Mouse (Mus musculus): ENCODE measurements around the gene Psmd2. TPM values are rescaled to one million over a fixed set of nuclear protein-coding genes. Genes with fewer than 3 reads are reported as not detected.
A peak's percentile ranks its signal among the peaks of the same experiment; 100 is the strongest.
"Not testable (repeated sequence)": the region's sequence is repeated elsewhere in the genome, so short reads cannot be mapped to it uniquely, and the experiment has no call there.

Gene Psmd2
- polyA plus RNA-seq, 1 experiment = 45.0 TPM

DNA sequence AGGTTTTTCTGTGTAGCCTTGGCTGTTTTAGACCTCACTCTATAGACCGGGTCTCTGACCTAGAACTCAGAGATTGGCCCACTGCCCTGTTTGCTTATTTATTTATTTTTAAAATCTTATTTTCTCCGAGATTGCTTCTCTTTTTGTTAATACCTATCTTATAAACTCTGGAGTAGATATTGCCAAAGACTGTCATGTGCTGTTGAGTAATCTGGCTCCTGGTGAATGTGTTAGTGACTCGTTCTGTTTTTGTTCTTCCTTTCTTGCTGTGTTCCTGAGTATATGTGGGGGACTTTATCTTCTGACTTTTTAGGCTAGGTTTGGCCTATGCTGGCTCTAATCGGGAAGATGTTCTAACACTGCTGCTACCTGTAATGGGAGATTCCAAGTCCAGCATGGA, 6.2 kb downstream of the Psmd2 start:
- H3K27ac ChIP-seq (ENCODE audit: insufficient read depth, low read depth, low read length) = no peak overlapping the region
- H3K4me3 ChIP-seq (ENCODE audit: low read depth, low read length) = no peak overlapping the region
- no peak for TF ChIP-seq POLR2A (IDR thresholded peaks at IDR 0.05; ENCODE audit: low read depth, low read length)
- TF ChIP-seq CTCF (IDR thresholded peaks at IDR 0.05; ENCODE audit: extremely low read depth, insufficient read length, insufficient replicate concordance, low read depth, low read length) = no peak
- no peaks in the 10 kb centered on the region for H3K4me1 ChIP-seq (ENCODE audit: control insufficient read depth, insufficient read depth, insufficient read length, low read length)
- no peaks in the 10 kb centered on the region for H3K27me3 ChIP-seq (ENCODE audit: control insufficient read depth, insufficient read depth, low read length)
- WGBS = 83% methylated on average over 4 of the region's 4 CpGs
- H3K36me3 ChIP-seq (ENCODE audit: control insufficient read depth, insufficient read depth, low read length) = peaks cover 71% of the 10 kb centered on the region

DNA sequence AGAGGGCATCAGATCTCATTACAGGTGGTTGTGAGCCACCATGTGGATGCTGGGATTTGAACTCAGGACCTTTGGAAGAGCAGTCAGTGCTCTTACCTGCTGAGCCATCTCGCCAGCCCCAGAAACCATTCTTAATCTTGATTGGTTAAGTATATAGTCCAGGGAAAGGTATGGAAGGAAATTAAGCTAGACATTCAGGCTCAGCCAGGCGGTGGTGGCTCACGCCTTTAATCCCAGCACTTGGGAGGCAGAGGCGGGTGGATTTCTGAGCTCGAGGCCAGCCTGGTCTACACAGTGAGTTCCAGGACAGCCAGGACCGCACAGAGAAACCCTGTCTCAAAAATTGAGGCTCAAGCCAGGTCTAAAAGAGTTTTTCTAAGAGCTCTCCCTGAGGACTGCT, 16.6 kb downstream of the Psmd2 start, which contains the start of gene Eif4g1:
Gene Eif4g1, plus strand, starts transcription at position 301 of the 400 bp plus-strand sequence.
- not testable (repeated sequence) for H3K4me3 ChIP-seq (ENCODE audit: low read depth, low read length); H3K27ac ChIP-seq (ENCODE audit: insufficient read depth, low read depth, low read length); H3K27me3 ChIP-seq (ENCODE audit: control insufficient read depth, insufficient read depth, low read length); H3K4me1 ChIP-seq (ENCODE audit: control insufficient read depth, insufficient read depth, insufficient read length, low read length); H3K36me3 ChIP-seq (ENCODE audit: control insufficient read depth, insufficient read depth, low read length)
- WGBS = 100% methylated on average over 5 of the region's 6 CpGs

DNA sequence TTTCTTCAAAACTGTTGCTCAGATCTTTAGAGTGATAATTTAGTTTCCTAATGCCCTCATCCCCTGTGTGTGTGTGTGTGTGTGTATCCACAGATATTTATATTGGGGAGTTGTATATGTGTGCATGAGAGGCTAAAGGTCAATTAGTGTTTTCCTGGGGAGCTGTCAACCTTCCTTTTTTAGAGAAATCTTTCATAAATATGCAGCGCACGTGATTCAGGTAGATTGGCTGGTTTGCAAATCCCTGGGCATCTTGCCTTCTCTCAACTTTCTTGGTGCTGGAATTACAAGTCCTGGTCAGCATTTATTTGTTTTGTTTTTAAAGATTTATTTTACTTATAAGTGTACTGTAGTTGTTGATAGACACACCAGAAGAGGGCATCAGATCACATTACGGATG, 18.8 kb downstream of the Psmd2 start:
- Histone ChIP-seq H3K4me3 (ENCODE audit: low read depth, low read length) (no peak overlapping the region), H3K4me1 (ENCODE audit: control insufficient read depth, insufficient read depth, insufficient read length, low read length) (peaks cover 12% of the 10 kb centered on the region), H3K27me3 (ENCODE audit: control insufficient read depth, insufficient read depth, low read length) (no peaks in the 10 kb centered on the region), H3K27ac (ENCODE audit: insufficient read depth, low read depth, low read length) (no peak overlapping the region), H3K36me3 (ENCODE audit: control insufficient read depth, insufficient read depth, low read length) (peaks cover 6% of the 10 kb centered on the region)
- WGBS = 87% methylated on average over 3 of the region's 3 CpGs
- TF ChIP-seq CTCF (IDR thresholded peaks at IDR 0.05; ENCODE audit: extremely low read depth, insufficient read length, insufficient replicate concordance, low read depth, low read length) = no peak
- TF ChIP-seq POLR2A (IDR thresholded peaks at IDR 0.05; ENCODE audit: low read depth, low read length) = no peak

DNA sequence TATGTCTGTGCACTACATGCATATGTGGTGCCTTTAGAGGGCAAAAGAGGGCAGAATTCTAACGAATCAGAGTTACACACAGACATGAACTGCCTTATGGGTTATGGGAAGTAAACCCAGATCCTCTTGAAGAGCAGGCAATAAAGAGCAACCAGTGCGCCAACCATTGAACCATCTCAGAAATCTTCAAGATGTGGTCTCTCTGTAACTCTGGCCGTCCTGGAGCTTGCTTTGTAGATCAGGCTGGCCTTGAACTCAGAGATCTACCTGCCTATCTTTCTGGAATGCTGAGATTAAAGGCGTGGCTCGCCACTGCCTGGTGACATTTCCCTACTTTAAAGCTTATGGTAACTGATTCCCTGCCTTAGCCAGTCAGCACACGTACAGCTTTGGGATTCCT, 20.4 kb downstream of the Psmd2 start:
- H3K27me3 ChIP-seq (ENCODE audit: control insufficient read depth, insufficient read depth, low read length) = no peaks in the 10 kb centered on the region
- peak overlapping the region; percentile 11; the same call in 1 of the 2 replicates for H3K27ac ChIP-seq (ENCODE audit: insufficient read depth, low read depth, low read length)
- H3K4me1 ChIP-seq (ENCODE audit: control insufficient read depth, insufficient read depth, insufficient read length, low read length) = peaks cover 13% of the 10 kb centered on the region
- WGBS = 11% methylated on average over 6 of the region's 6 CpGs
- H3K36me3 ChIP-seq (ENCODE audit: control insufficient read depth, insufficient read depth, low read length) = peaks cover 16% of the 10 kb centered on the region
- no peak overlapping the region for H3K4me3 ChIP-seq (ENCODE audit: low read depth, low read length)
- TF ChIP-seq CTCF (IDR thresholded peaks at IDR 0.05; ENCODE audit: extremely low read depth, insufficient read length, insufficient replicate concordance, low read depth, low read length) = no peak
- TF ChIP-seq POLR2A (IDR thresholded peaks at IDR 0.05; ENCODE audit: low read depth, low read length) = no peak

DNA sequence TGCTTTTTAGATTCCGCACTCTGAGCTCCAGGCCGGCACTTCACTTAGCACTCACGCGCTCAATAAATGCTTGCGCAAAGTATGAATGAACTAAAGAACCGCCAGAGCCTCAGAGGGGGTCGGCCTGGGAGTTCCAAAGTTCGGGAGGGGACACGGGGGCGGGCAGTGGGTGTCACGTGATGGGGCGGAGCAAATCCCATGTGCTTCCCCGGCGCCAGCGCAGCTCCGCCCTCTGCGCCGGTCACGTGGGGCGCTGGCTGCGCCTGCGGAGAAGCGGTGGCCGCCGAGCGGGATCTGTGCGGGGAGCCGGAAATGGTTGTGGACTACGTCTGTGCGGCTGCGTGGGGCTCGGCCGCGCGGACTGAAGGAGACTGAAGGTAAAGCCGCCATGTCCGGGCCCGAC, 21.0 kb downstream of the Psmd2 start:
- under 1% methylated on average over 38 of the region's 38 CpGs for WGBS
- Histone ChIP-seq H3K27ac (ENCODE audit: insufficient read depth, low read depth, low read length) (peak overlapping the region; percentile 35; the same call in 1 of the 2 replicates), H3K4me3 (ENCODE audit: low read depth, low read length) (peak overlapping the region; percentile 98), H3K36me3 (ENCODE audit: control insufficient read depth, insufficient read depth, low read length) (peaks cover 16% of the 10 kb centered on the region), H3K4me1 (ENCODE audit: control insufficient read depth, insufficient read depth, insufficient read length, low read length) (peaks cover 13% of the 10 kb centered on the region), H3K27me3 (ENCODE audit: control insufficient read depth, insufficient read depth, low read length) (no peaks in the 10 kb centered on the region)
- TF ChIP-seq CTCF (IDR thresholded peaks at IDR 0.05; ENCODE audit: extremely low read depth, insufficient read length, insufficient replicate concordance, low read depth, low read length) (no peak), POLR2A (IDR thresholded peaks at IDR 0.05; ENCODE audit: low read depth, low read length) (peak; percentile 86)

DNA sequence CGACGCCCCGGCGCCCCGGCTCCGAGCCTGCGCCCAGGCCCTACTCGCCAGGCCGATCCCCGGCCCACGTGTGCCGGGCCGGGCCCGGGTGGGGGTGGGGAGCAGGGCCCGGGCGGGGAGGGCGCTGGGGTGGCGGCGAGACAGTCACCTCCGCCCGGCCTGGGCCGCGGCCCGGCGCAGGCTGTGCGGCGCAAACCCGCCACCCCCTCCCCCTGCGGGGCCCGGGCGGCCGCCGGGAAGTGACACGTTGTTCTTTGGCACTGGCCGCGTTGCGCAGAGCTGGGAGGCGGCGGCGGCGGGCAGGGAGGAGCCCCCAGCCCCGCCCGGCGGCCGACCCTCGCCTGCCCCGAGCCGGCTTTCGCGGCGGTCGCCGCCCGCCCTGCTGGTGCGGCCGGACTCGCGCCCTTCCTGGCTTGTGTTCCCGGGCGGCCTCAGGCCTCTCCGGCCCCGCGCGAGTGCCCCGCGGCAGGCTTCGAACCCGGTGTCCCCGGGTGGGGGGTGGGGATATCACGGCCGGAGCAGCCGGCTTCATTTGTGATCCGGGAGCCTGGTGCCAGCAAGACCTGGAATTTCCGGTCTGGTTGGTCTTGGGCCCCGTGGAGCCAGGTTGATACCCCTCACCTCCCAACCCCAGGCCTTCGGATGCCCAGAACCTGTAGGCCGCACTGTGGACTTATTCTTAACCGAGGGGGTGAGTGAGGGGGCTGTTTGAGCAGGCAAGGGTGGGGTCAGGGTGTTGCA, 21.7 kb downstream of the Psmd2 start:
- under 1% methylated on average over 77 of the region's 78 CpGs for WGBS
- Histone ChIP-seq H3K27me3 (ENCODE audit: control insufficient read depth, insufficient read depth, low read length) (no peaks in the 10 kb centered on the region), H3K4me1 (ENCODE audit: control insufficient read depth, insufficient read depth, insufficient read length, low read length) (peaks cover 13% of the 10 kb centered on the region), H3K27ac (ENCODE audit: insufficient read depth, low read depth, low read length) (peak overlapping the region; percentile 82), H3K4me3 (ENCODE audit: low read depth, low read length) (peak overlapping the region; percentile 98), H3K36me3 (ENCODE audit: control insufficient read depth, insufficient read depth, low read length) (peaks cover 20% of the 10 kb centered on the region)
- no peak for TF ChIP-seq POLR2A (IDR thresholded peaks at IDR 0.05; ENCODE audit: low read depth, low read length)
- TF ChIP-seq CTCF (IDR thresholded peaks at IDR 0.05; ENCODE audit: extremely low read depth, insufficient read length, insufficient replicate concordance, low read depth, low read length) = no peak

DNA sequence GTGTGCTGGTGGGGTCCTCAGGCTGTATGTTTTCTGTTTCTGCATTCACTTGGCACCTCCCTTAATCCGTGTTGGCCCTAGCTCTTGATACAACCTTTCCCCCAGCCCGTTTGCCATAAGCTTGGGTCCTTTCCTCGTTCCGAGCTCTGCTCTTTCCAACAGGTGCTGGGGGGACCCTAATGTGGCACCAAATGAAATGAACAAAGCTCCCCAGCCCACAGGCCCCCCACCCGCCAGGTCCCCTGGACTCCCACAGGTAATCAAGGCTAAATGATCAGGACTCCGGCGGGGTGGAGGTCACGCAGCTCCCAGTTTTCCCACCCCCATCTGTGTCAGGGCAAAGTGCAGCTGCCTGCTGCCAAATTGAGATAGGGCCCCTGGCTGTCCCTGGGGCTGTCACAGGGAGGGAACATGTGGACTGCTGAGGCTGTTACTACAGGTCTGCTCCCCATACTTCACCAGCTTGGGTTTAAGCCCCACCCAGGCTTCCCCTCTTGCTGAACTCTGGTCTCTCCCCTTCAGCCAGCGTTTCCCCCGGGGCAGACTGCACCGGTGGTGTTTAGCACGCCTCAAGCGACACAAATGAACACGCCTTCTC, 22.4 kb downstream of the Psmd2 start:
- no peaks in the 10 kb centered on the region for H3K27me3 ChIP-seq (ENCODE audit: control insufficient read depth, insufficient read depth, low read length)
- TF ChIP-seq CTCF (IDR thresholded peaks at IDR 0.05; ENCODE audit: extremely low read depth, insufficient read length, insufficient replicate concordance, low read depth, low read length) = no peak
- no peak for TF ChIP-seq POLR2A (IDR thresholded peaks at IDR 0.05; ENCODE audit: low read depth, low read length)
- H3K4me3 ChIP-seq (ENCODE audit: low read depth, low read length) = peak overlapping the region; percentile 98
- H3K4me1 ChIP-seq (ENCODE audit: control insufficient read depth, insufficient read depth, insufficient read length, low read length) = peaks cover 13% of the 10 kb centered on the region
- 3% methylated on average over 14 of the region's 14 CpGs for WGBS
- H3K27ac ChIP-seq (ENCODE audit: insufficient read depth, low read depth, low read length) = peak overlapping the region; percentile 82
- peaks cover 27% of the 10 kb centered on the region for H3K36me3 ChIP-seq (ENCODE audit: control insufficient read depth, insufficient read depth, low read length)

Measured in small intestine, adult 2 months (tissue).